Mouse (Mus musculus): Measurements from ENCODE around the gene Scgb2b12. TPM values are rescaled to one million over a fixed set of nuclear protein-coding genes. Genes with fewer than 3 reads are reported as not detected.
"Not testable (repeated sequence)": the region's sequence is repeated elsewhere in the genome, so short reads cannot be mapped to it uniquely, and the experiment has no call there.

Gene Scgb2b12
- not detected for total RNA-seq (2021)
- long read RNA-seq, experiment 1: 0 reads
- long read RNA-seq, experiment 2: 0 reads

GRCm38 (mm10) chr7:32327145-32327544, at the start of gene Scgb2b12:
Gene Scgb2b12 (minus strand): TSS chr7:32327245.
- DNase-seq; intact Hi-C loops (cut with DNase I; ENCODE audit: low total_unique reads): not testable (repeated sequence)

DNA sequence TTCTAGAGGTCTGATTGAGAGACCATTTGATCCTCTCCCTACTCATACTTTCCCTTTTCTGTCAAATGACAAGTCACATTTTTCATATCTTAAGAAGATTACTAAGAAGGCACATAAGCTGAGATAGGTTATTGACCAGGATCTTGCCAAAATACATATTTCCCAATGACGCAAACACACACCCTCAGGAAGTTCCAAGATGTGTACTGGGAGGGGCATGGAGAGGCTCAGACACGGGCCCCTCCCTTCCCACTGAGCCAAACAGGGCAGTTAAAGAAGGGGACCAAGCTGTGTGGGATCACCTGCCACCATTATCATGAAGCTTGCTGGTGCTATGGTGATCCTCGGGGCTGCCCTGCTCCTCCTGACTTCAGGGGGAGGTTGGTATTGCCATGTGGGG, 6.8 kb upstream of the Scgb2b12 start, which contains the start of gene Scgb1b12:
Gene Scgb1b12 (plus strand): TSS at position 301 of the 400 bp plus-strand sequence.
- intact Hi-C loops (cut with DNase I; ENCODE audit: low total_unique reads); DNase-seq: not testable (repeated sequence)

Other genes starting within 250 kb of the Scgb2b12 start
- gene Scgb1b10, start 226.4 kb downstream of the Scgb2b12 start, total RNA-seq (2021): not detected
- not detected for gene Scgb2b11, start 116.1 kb downstream of the Scgb2b12 start, total RNA-seq (2021)
- not detected for gene Scgb1b11, start 104.4 kb downstream of the Scgb2b12 start, total RNA-seq (2021)
- gene Scgb1b12, start 6.9 kb upstream of the Scgb2b12 start, total RNA-seq (2021): not detected
- not detected for gene Scgb1b29, start 114.3 kb upstream of the Scgb2b12 start, total RNA-seq (2021)

Data from gastrocnemius, postnatal 14 days (tissue).